Mouse (Mus musculus): ENCODE data around the gene Atp6v0a1. TPM values are rescaled to one million over a fixed set of nuclear protein-coding genes. Genes with fewer than 3 reads are reported as not detected.
"Not testable (repeated sequence)": the region's sequence is repeated elsewhere in the genome, so short reads cannot be mapped to it uniquely, and the experiment has no call there.

Gene Atp6v0a1
- polyA plus RNA-seq, 1 experiment from 2014 or later: 30.2 TPM

- DNase-seq (ENCODE audit: low spot score): no peak
- peaks cover 35% of the 10 kb centered on the region for H3K27me3 ChIP-seq (ENCODE audit: low read depth, poor library complexity, severe bottlenecking)
- no peaks in the 10 kb centered on the region for H3K36me3 ChIP-seq
- no peaks in the 10 kb centered on the region for H3K9me3 ChIP-seq (replicated peaks)
- H3K27ac ChIP-seq: no peak overlapping the region
- 79% methylated on average over 7 of the region's 7 CpGs for WGBS
- no peak overlapping the region for H3K4me3 ChIP-seq
- peaks cover 7% of the 10 kb centered on the region; the same call in 1 of the 2 replicates for H3K4me1 ChIP-seq
Measured at GRCm38 (mm10) chr11:100983778-100984131, 25.5 kb upstream of the Atp6v0a1 start.

DNA sequence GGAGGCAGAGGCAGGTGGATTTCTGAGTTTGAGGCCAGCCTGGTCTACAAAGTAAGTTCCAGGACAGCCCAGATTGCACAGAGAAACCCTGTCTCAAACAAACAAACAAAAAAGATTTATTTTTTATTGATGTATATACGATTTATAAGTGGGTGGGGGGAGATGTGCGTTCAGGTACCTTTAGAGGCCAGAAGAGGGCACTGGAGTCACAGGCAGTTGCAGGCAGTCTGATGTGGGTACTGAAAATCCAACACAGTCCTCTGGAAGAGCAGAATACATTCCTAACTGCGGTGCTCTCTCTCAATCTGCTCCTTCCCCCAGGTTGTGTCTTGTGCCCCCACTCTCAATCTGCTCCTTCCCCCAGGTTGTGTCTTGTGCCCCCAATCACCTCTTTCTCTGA lies 23.6 kb upstream of the Atp6v0a1 start:
- H3K27ac ChIP-seq: no peak overlapping the region
- H3K4me1 ChIP-seq: peaks cover 7% of the 10 kb centered on the region; the same call in 1 of the 2 replicates
- DNase-seq (ENCODE audit: low spot score): no peak
- no peaks in the 10 kb centered on the region for H3K9me3 ChIP-seq (replicated peaks)
- H3K27me3 ChIP-seq (ENCODE audit: low read depth, poor library complexity, severe bottlenecking): peaks cover 27% of the 10 kb centered on the region
- H3K4me3 ChIP-seq: no peak overlapping the region
- WGBS: 58% methylated on average over 3 of the region's 3 CpGs
- H3K36me3 ChIP-seq: no peaks in the 10 kb centered on the region

DNA sequence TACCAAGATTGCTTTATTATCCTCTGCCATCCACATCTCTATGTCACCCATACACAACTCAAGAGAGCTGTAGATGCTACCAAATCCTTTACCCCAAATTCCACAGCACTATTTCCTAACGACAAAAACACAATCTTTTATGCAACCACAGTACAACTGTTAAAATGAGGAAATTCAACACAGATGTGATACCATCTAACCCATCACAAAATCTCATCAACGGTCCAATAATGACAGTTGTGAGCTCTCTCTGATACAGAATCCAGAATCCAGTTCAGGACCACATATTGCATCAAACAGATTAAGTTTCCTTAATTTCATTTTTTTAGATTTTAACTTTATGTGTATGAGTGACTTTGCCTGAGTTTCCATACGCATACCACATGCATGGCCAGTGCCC lies 20.6 kb upstream of the Atp6v0a1 start:
- H3K9me3 ChIP-seq (replicated peaks): no peaks in the 10 kb centered on the region
- H3K4me3 ChIP-seq: no peak overlapping the region
- H3K36me3 ChIP-seq: no peaks in the 10 kb centered on the region
- no peak for DNase-seq (ENCODE audit: low spot score)
- WGBS: 85% methylated on average over 3 of the region's 3 CpGs
- H3K27ac ChIP-seq: no peak overlapping the region
- no peaks in the 10 kb centered on the region for H3K4me1 ChIP-seq
- no peaks in the 10 kb centered on the region for H3K27me3 ChIP-seq (ENCODE audit: low read depth, poor library complexity, severe bottlenecking)

GRCm38 (mm10) chr11:100989666-100990065 lies 19.6 kb upstream of the Atp6v0a1 start:
- no peak overlapping the region for H3K27ac ChIP-seq
- no peaks in the 10 kb centered on the region for H3K4me1 ChIP-seq
- no peaks in the 10 kb centered on the region; the same call in 1 of the 2 replicates for H3K27me3 ChIP-seq (ENCODE audit: low read depth, poor library complexity, severe bottlenecking)
- no peak for DNase-seq (ENCODE audit: low spot score)
- WGBS: 70% methylated on average over 2 of the region's 2 CpGs
- H3K9me3 ChIP-seq (replicated peaks): no peaks in the 10 kb centered on the region
- H3K4me3 ChIP-seq: no peak overlapping the region
- H3K36me3 ChIP-seq: no peaks in the 10 kb centered on the region

- Histone ChIP-seq H3K4me1 (no peaks in the 10 kb centered on the region), H3K27ac (no peak overlapping the region), H3K36me3 (no peaks in the 10 kb centered on the region), H3K9me3 (replicated peaks) (no peaks in the 10 kb centered on the region), H3K27me3 (ENCODE audit: low read depth, poor library complexity, severe bottlenecking) (peaks cover 6% of the 10 kb centered on the region; the same call in 1 of the 2 replicates), H3K4me3 (no peak overlapping the region)
- no peak for DNase-seq (ENCODE audit: low spot score)
- WGBS: 27% methylated on average over 6 of the region's 6 CpGs
Measured at GRCm38 (mm10) chr11:100991027-100991534, 18.2 kb upstream of the Atp6v0a1 start.

DNA sequence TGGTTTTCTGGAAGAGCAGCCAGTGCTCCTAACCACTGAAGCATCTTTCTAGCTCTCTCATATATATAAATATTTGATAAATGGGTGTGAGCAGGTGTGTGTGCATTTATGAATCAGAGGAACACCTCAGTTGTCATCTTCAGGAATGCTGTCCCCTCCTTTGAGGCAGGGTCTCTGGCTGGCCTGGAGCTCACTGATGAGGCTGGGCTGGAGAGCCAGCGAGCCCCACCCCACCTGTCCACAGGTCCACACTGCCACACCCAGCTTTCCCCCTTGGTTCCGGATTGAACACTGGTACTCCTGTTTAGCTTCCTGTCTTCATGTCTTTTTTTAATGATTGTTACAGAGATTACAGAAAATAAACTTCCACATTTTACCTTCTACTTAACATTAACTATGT lies 15.8 kb upstream of the Atp6v0a1 start:
- 80% methylated on average over 2 of the region's 2 CpGs for WGBS
- Histone ChIP-seq H3K27ac (no peak overlapping the region), H3K36me3 (no peaks in the 10 kb centered on the region), H3K4me3 (no peak overlapping the region), H3K4me1 (no peaks in the 10 kb centered on the region), H3K9me3 (replicated peaks) (no peaks in the 10 kb centered on the region), H3K27me3 (ENCODE audit: low read depth, poor library complexity, severe bottlenecking) (peaks cover 6% of the 10 kb centered on the region; the same call in 1 of the 2 replicates)
- no peak for DNase-seq (ENCODE audit: low spot score)

GRCm38 (mm10) chr11:100994233-100994632 lies 15.0 kb upstream of the Atp6v0a1 start:
- H3K4me1 ChIP-seq: no peaks in the 10 kb centered on the region
- no peaks in the 10 kb centered on the region for H3K9me3 ChIP-seq (replicated peaks)
- WGBS: 68% methylated on average over 9 of the region's 9 CpGs
- DNase-seq (ENCODE audit: low spot score): no peak
- H3K27ac ChIP-seq: no peak overlapping the region
- H3K4me3 ChIP-seq: no peak overlapping the region
- no peaks in the 10 kb centered on the region for H3K36me3 ChIP-seq
- H3K27me3 ChIP-seq (ENCODE audit: low read depth, poor library complexity, severe bottlenecking): peaks cover 6% of the 10 kb centered on the region; the same call in 1 of the 2 replicates

- H3K9me3 ChIP-seq (replicated peaks): no peaks in the 10 kb centered on the region
- H3K4me3 ChIP-seq: no peak overlapping the region
- no peak for DNase-seq (ENCODE audit: low spot score)
- 77% methylated on average over 5 of the region's 5 CpGs for WGBS
- H3K27ac ChIP-seq: no peak overlapping the region
- H3K36me3 ChIP-seq: no peaks in the 10 kb centered on the region
- H3K27me3 ChIP-seq (ENCODE audit: low read depth, poor library complexity, severe bottlenecking): peaks cover 6% of the 10 kb centered on the region; the same call in 1 of the 2 replicates
- no peaks in the 10 kb centered on the region for H3K4me1 ChIP-seq
Measured at GRCm38 (mm10) chr11:100994655-100995054, 14.6 kb upstream of the Atp6v0a1 start.

DNA sequence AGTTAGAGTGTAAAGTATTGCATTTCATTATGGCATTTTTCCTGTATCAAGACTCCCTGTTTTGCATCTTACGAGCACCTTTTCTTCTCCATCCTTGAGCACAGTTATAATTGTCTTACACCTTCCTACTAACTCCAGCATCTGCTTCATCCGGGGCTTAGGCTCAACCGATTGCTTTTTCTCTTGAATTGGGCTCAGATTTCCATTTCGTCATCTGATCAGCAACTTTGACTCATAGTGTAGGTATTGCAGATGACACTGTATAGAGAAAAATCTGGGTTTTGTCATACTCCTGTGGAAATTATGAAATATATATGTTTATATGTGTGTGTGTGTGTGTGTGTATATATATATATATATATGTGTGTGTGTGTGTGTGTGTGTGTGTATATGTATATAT lies 12.8 kb upstream of the Atp6v0a1 start:
- Histone ChIP-seq H3K27ac (no peak overlapping the region), H3K4me3 (no peak overlapping the region), H3K27me3 (ENCODE audit: low read depth, poor library complexity, severe bottlenecking) (peaks cover 19% of the 10 kb centered on the region; the same call in 1 of the 2 replicates), H3K9me3 (replicated peaks) (no peaks in the 10 kb centered on the region), H3K36me3 (no peaks in the 10 kb centered on the region), H3K4me1 (no peaks in the 10 kb centered on the region)
- WGBS: 90% methylated on average over 4 of the region's 4 CpGs
- no peak for DNase-seq (ENCODE audit: low spot score)

- Histone ChIP-seq H3K4me1 (no peaks in the 10 kb centered on the region), H3K27ac (no peak overlapping the region), H3K9me3 (replicated peaks) (no peaks in the 10 kb centered on the region), H3K36me3 (no peaks in the 10 kb centered on the region), H3K27me3 (ENCODE audit: low read depth, poor library complexity, severe bottlenecking) (peaks cover 19% of the 10 kb centered on the region; the same call in 1 of the 2 replicates), H3K4me3 (no peak overlapping the region)
- 88% methylated on average over 2 of the region's 2 CpGs for WGBS
- DNase-seq (ENCODE audit: low spot score): no peak
Measured at GRCm38 (mm10) chr11:100998836-100999235, 10.4 kb upstream of the Atp6v0a1 start.

GRCm38 (mm10) chr11:100999254-100999653 lies 10.0 kb upstream of the Atp6v0a1 start:
- H3K9me3 ChIP-seq (replicated peaks): no peaks in the 10 kb centered on the region
- DNase-seq (ENCODE audit: low spot score): no peak
- WGBS: 66% methylated on average over 3 of the region's 3 CpGs

DNA sequence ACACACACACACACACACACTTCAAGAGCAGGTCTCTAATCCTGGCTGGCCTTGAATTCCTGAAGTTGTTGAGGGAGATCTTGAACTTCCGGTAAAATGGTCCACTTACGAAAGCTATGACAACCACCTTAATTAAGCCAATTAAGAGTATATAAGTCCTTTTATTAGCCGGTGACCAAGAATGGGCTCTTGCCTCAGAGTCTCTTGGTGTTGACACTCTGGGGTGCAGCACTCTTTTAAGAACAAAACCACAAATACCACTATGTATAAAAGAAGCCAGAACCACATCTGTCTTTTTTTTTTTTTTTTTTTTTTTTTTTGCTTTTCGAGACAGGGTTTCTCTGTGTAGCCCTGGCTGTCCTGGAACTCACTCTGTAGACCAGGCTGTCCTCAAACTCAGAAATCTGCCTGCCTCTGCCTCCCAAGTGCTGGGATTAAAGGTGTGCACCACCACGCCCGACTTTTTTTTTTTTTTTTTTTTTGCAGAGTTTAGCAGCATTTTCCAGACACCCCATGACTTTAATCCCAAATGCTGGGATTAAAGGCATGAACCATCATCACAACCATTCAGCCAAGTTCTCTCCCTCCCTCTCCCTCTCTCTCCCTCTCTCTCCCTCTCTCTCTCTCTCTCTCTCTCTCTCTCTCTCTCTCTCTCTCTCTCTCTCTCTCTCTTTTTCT lies 7.2 kb upstream of the Atp6v0a1 start:
- not testable (repeated sequence) for H3K4me3 ChIP-seq; H3K36me3 ChIP-seq; H3K4me1 ChIP-seq; DNase-seq (ENCODE audit: low spot score); H3K9me3 ChIP-seq (replicated peaks); H3K27ac ChIP-seq
- WGBS: 76% methylated on average over 6 of the region's 6 CpGs
- H3K27me3 ChIP-seq (ENCODE audit: low read depth, poor library complexity, severe bottlenecking): peaks cover 18% of the 10 kb centered on the region; the same call in 1 of the 2 replicates

More at GRCm38 (mm10) chr11:100999254-100999653, 10.0 kb upstream of the Atp6v0a1 start:
- Histone ChIP-seq H3K4me3 (no peak overlapping the region), H3K36me3 (no peaks in the 10 kb centered on the region), H3K4me1 (no peaks in the 10 kb centered on the region), H3K27me3 (ENCODE audit: low read depth, poor library complexity, severe bottlenecking) (peaks cover 19% of the 10 kb centered on the region; the same call in 1 of the 2 replicates), H3K27ac (no peak overlapping the region)

DNA sequence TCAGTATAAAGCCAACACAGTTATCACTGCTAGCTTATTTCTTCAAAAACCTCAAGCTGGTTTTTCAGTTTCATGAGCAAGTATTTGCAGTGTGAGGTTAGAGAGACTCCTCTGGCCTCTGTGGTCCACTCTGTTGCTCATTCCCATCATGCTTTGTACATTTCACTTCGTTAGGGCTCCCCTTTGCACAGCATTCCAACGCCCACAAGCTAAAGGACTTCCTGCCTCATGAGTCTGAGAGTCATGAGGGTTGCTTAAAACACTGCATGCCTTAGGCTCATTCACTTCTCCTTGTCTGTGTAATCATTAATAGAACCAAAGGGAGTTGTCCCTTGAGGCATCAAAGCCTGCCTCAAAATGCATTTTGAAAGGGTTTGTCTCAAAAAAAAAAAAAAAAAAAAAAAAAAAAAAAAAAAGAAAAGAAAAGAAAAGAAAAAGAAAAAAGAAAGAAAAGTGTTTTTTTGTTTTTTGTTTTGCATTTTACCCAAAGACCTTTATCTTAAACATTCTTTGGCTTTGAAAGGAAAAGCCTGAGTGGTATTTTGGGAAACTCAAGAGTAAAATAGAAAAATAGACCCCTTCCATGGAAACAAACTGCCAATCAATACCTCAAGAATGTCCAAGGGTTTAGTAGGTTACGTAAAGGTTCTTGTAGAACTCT lies 6.1 kb upstream of the Atp6v0a1 start:
- Histone ChIP-seq H3K27me3 (ENCODE audit: low read depth, poor library complexity, severe bottlenecking) (peaks cover 18% of the 10 kb centered on the region; the same call in 1 of the 2 replicates), H3K9me3 (replicated peaks) (no peaks in the 10 kb centered on the region), H3K36me3 (no peaks in the 10 kb centered on the region), H3K27ac (no peak overlapping the region), H3K4me3 (no peak overlapping the region), H3K4me1 (no peaks in the 10 kb centered on the region)
- WGBS: 54% methylated on average over 3 of the region's 3 CpGs
- no peak for DNase-seq (ENCODE audit: low spot score)

Measured in limb, embryonic 10.5 days (tissue).